Mouse (Mus musculus): ENCODE measurements at regions not wholly inside any gene's neighbourhood (a gene's known extent, or its start where the extent isn't known, plus 50 kb on each side); places are given as distances from the start of the nearest gene placed in this dataset.

- no peak for DNase-seq (ENCODE audit: low spot score in 2 of 2)
Measured at GRCm38 (mm10) chrX:11961350-11961749, 198.8 kb downstream of the Bcor start.

GRCm38 (mm10) chrX:11964428-11964827 lies 195.7 kb downstream of the Bcor start:
- no peak for DNase-seq (ENCODE audit: low spot score in 2 of 2)

GRCm38 (mm10) chrX:11978679-11979078 lies 181.5 kb downstream of the Bcor start:
- DNase-seq (ENCODE audit: low spot score in 2 of 2) = no peak

- no peak for DNase-seq (ENCODE audit: low spot score in 2 of 2)
Measured at GRCm38 (mm10) chrX:11983276-11983675, 176.9 kb downstream of the Bcor start.

Measured in layer of hippocampus, postnatal 14 days (tissue).